Mouse (Mus musculus): ENCODE data around the gene Chrne.
"Not testable (repeated sequence)": the region's sequence is repeated elsewhere in the genome, so short reads cannot be mapped to it uniquely, and the experiment has no call there.

Chrne gene

GRCm38 (mm10) chr11:70586261-70586660 lies 32.8 kb downstream of the Chrne start:
- in situ Hi-C loops (cut with MboI) = no loop called here

GRCm38 (mm10) chr11:70585457-70585856 lies 33.6 kb downstream of the Chrne start:
- in situ Hi-C loops (cut with MboI) = no loop called here

GRCm38 (mm10) chr11:70583775-70584174 lies 35.2 kb downstream of the Chrne start:
- in situ Hi-C loops (cut with MboI) = no loop called here

GRCm38 (mm10) chr11:70583022-70583714 lies 35.8 kb downstream of the Chrne start:
- in situ Hi-C loops (cut with MboI) = no loop called here

- in situ Hi-C loops (cut with MboI) = no loop called here
Observed at GRCm38 (mm10) chr11:70582196-70582595, 36.8 kb downstream of the Chrne start.

GRCm38 (mm10) chr11:70580921-70581320 lies 38.1 kb downstream of the Chrne start:
- in situ Hi-C loops (cut with MboI) = no loop called here

GRCm38 (mm10) chr11:70580358-70580720 lies 38.7 kb downstream of the Chrne start:
- in situ Hi-C loops (cut with MboI) = no loop called here

- in situ Hi-C loops (cut with MboI) = no loop called here
Observed at GRCm38 (mm10) chr11:70579710-70580357, 39.2 kb downstream of the Chrne start.

- in situ Hi-C loops (cut with MboI) = no loop called here
Observed at GRCm38 (mm10) chr11:70578962-70579361, 40.1 kb downstream of the Chrne start.

- in situ Hi-C loops (cut with MboI) = no loop called here
Observed at GRCm38 (mm10) chr11:70577201-70577600, 41.8 kb downstream of the Chrne start.

GRCm38 (mm10) chr11:70573872-70574271 lies 45.1 kb downstream of the Chrne start:
- in situ Hi-C loops (cut with MboI) = no loop called here

- in situ Hi-C loops (cut with MboI) = no loop called here
Observed at GRCm38 (mm10) chr11:70572348-70572902, 46.6 kb downstream of the Chrne start.

- in situ Hi-C loops (cut with MboI) = no loop called here
Observed at GRCm38 (mm10) chr11:70571641-70572040, 47.4 kb downstream of the Chrne start.

GRCm38 (mm10) chr11:70570614-70571013 lies 48.4 kb downstream of the Chrne start:
- in situ Hi-C loops (cut with MboI) = not testable (repeated sequence)

GRCm38 (mm10) chr11:70566586-70566985 lies 52.4 kb downstream of the Chrne start:
- in situ Hi-C loops (cut with MboI) = no loop called here
